Mouse (Mus musculus) MEL (cell line): Measurements from ENCODE around the gene Grn. TPM values are rescaled to one million over a fixed set of nuclear protein-coding genes. Genes with fewer than 3 reads are reported as not detected.
A peak's percentile ranks its signal among the peaks of the same experiment; 100 is the strongest.

ENCODE experiments used
- DNase-seq: peaks from one replicate; pipeline ENCODE4 v3.0.0; 2011; ENCODE audit warnings: low read depth, low spot score
- H3K27ac ChIP-seq: 2 replicates; pipeline ENCODE4 v1.5.1; 2012; ENCODE audit warnings: low read depth, mild to moderate bottlenecking, control low read depth, low read length, moderate library complexity; ENCODE audit not compliant: control insufficient read depth
- H3K27me3 ChIP-seq, 2 experiments: fragments of 150-350 bp in 1 of 2; sonication (generic) in 1 of 2; 2 replicates each; pipeline ENCODE4 v1.6.1; 2012; ENCODE audit warnings: low read length in 2 of 2, mild to moderate bottlenecking in 2 of 2, improper control_type of control experiment in 1 of 2, moderate library complexity in 1 of 2; ENCODE audit not compliant: insufficient read depth in 2 of 2, control insufficient read depth in 1 of 2
- H3K36me3 ChIP-seq, 2 experiments: 2 replicates each; pipeline ENCODE4 v1.6.1; 2012 to 2014; ENCODE audit warnings: low read length in 2 of 2, improper control_type of control experiment in 1 of 2, inconsistent platforms in 1 of 2, mild to moderate bottlenecking in 1 of 2; ENCODE audit not compliant: insufficient read depth in 2 of 2, control insufficient read depth in 1 of 2
- H3K4me1 ChIP-seq, 2 experiments: fragments of 150-350 bp in 1 of 2; sonication (generic) in 1 of 2; 2 replicates each; pipeline ENCODE4 v1.6.1; 2012; ENCODE audit warnings: low read length in 2 of 2, improper control_type of control experiment in 1 of 2, mild to moderate bottlenecking in 1 of 2; ENCODE audit not compliant: insufficient read depth in 2 of 2, control insufficient read depth in 1 of 2
- H3K4me3 ChIP-seq, 2 experiments: fragments of 150-350 bp in 1 of 2; sonication (generic) in 1 of 2; 2 replicates each; pipeline ENCODE4 v1.5.1; 2012; ENCODE audit warnings: low read depth in 2 of 2, low read length in 2 of 2, mild to moderate bottlenecking in 2 of 2, moderate library complexity in 2 of 2, control low read depth in 1 of 2, improper control_type of control experiment in 1 of 2; ENCODE audit not compliant: control insufficient read depth in 1 of 2, insufficient read depth in 1 of 2
- H3K79me2 ChIP-seq: 2 replicates; pipeline ENCODE4 v1.6.1; 2012; ENCODE audit warnings: mild to moderate bottlenecking, low read length, moderate library complexity; ENCODE audit not compliant: control insufficient read depth, poor library complexity, insufficient read depth
- H3K9ac ChIP-seq: 2 replicates; pipeline ENCODE4 v1.6.1; 2012; ENCODE audit warnings: low read depth, mild to moderate bottlenecking, control low read depth, low read length, moderate library complexity; ENCODE audit not compliant: control insufficient read depth, poor library complexity, severe bottlenecking
- H3K9me3 ChIP-seq: fragments of 150-350 bp; sonication (generic); replicated peaks from 2 replicates; pipeline ENCODE4 v1.6.1; 2012; ENCODE audit warnings: mild to moderate bottlenecking, low read length, improper control_type of control experiment, moderate library complexity; ENCODE audit not compliant: insufficient read depth
- BHLHE40 ChIP-seq: IDR thresholded peaks from 2 replicates; pipeline ENCODE4 v1.6.1; 2012; ENCODE audit warnings: low read depth, mild to moderate bottlenecking, inconsistent platforms, low read length, improper control_type of control experiment, borderline replicate concordance
- CHD1 ChIP-seq: IDR thresholded peaks from 2 replicates; pipeline ENCODE4 v1.6.1; 2012; ENCODE audit warnings: low read depth, mild to moderate bottlenecking, inconsistent platforms, low read length, improper control_type of control experiment
- CHD2 ChIP-seq: IDR thresholded peaks from 2 replicates; pipeline ENCODE4 v1.6.1; 2011; ENCODE audit warnings: low read length, improper control_type of control experiment
- CTCF ChIP-seq, 3 experiments: IDR thresholded peaks in 2 of 3; conservative IDR thresholded peaks in 1 of 3; 2 replicates each; pipeline ENCODE4 v1.5.1; 2011 to 2012; ENCODE audit warnings: low read length in 3 of 3, low read depth in 2 of 3, mild to moderate bottlenecking in 2 of 3, improper control_type of control experiment in 1 of 3, inconsistent platforms in 1 of 3, mixed read lengths in 1 of 3, moderate library complexity in 1 of 3; ENCODE audit not compliant: control insufficient read depth in 1 of 3, insufficient read depth in 1 of 3, poor library complexity in 1 of 3, severe bottlenecking in 1 of 3
- E2F4 ChIP-seq: IDR thresholded peaks from 2 replicates; pipeline ENCODE4 v1.6.1; 2011; ENCODE audit warnings: low read depth, low read length, improper control_type of control experiment, borderline replicate concordance
- ELF1 ChIP-seq: IDR thresholded peaks from 2 replicates; pipeline ENCODE4 v1.6.1; 2014; ENCODE audit warnings: low read depth, mild to moderate bottlenecking, inconsistent platforms, low read length, improper control_type of control experiment, moderate library complexity
- ETS1 ChIP-seq: IDR thresholded peaks from 2 replicates; pipeline ENCODE4 v1.6.1; 2012; ENCODE audit warnings: low read depth, mild to moderate bottlenecking, inconsistent platforms, low read length, improper control_type of control experiment, moderate library complexity
- GABPA ChIP-seq: IDR thresholded peaks from 2 replicates; pipeline ENCODE4 v1.6.1; 2012; ENCODE audit warnings: low read depth, mild to moderate bottlenecking, inconsistent platforms, low read length, improper control_type of control experiment, moderate library complexity
- GATA1 ChIP-seq: IDR thresholded peaks from 2 replicates; pipeline ENCODE4 v1.6.1; 2011; ENCODE audit warnings: low read depth, low read length, improper control_type of control experiment
- JUND ChIP-seq: IDR thresholded peaks from 2 replicates; pipeline ENCODE4 v1.6.1; 2011; ENCODE audit warnings: low read depth, mild to moderate bottlenecking, improper control_type of control experiment, low read length
- KAT2A ChIP-seq: conservative IDR thresholded peaks from 2 replicates; pipeline ENCODE4 v1.6.1; 2012; ENCODE audit warnings: low read depth, low read length, improper control_type of control experiment, inconsistent platforms
- MAFK ChIP-seq: IDR thresholded peaks from 2 replicates; pipeline ENCODE4 v1.6.1; 2011; ENCODE audit warnings: low read depth, mild to moderate bottlenecking, low read length, improper control_type of control experiment, borderline replicate concordance
- MAX ChIP-seq: IDR thresholded peaks from 2 replicates; pipeline ENCODE4 v1.6.1; 2011; ENCODE audit warnings: low read length, improper control_type of control experiment
- MAZ ChIP-seq: IDR thresholded peaks from 2 replicates; pipeline ENCODE4 v1.6.1; 2012; ENCODE audit warnings: low read depth, mild to moderate bottlenecking, inconsistent platforms, low read length, improper control_type of control experiment
- MEF2A ChIP-seq: IDR thresholded peaks from 2 replicates; pipeline ENCODE4 v1.6.1; 2014; ENCODE audit warnings: low read depth, mild to moderate bottlenecking, inconsistent platforms, low read length, improper control_type of control experiment; ENCODE audit not compliant: poor library complexity, insufficient replicate concordance, severe bottlenecking; ENCODE audit errors: extremely low read depth
- MYB ChIP-seq: IDR thresholded peaks from 2 replicates; pipeline ENCODE4 v1.6.1; 2011; ENCODE audit warnings: mild to moderate bottlenecking, low read depth, low read length, improper control_type of control experiment
- NELFE ChIP-seq: IDR thresholded peaks from 2 replicates; pipeline ENCODE4 v1.6.1; 2011; ENCODE audit warnings: low read depth, low read length, improper control_type of control experiment
- NRF1 ChIP-seq: IDR thresholded peaks from 2 replicates; pipeline ENCODE4 v1.6.1; 2014; ENCODE audit warnings: low read depth, mild to moderate bottlenecking, inconsistent platforms, low read length, improper control_type of control experiment, moderate library complexity; ENCODE audit not compliant: poor library complexity, insufficient read depth, severe bottlenecking
- POLR2A ChIP-seq, 2 experiments: IDR thresholded peaks; 2 replicates each; pipeline ENCODE4 v1.6.1; 2011 to 2012; ENCODE audit warnings: low read length in 2 of 2, mild to moderate bottlenecking in 2 of 2, control low read depth in 1 of 2, improper control_type of control experiment in 1 of 2, low read depth in 1 of 2, moderate library complexity in 1 of 2; ENCODE audit not compliant: control insufficient read depth in 1 of 2, insufficient read depth in 1 of 2, poor library complexity in 1 of 2
- POLR2AphosphoS2 ChIP-seq: IDR thresholded peaks from 2 replicates; pipeline ENCODE4 v1.6.1; 2011; ENCODE audit warnings: low read length, improper control_type of control experiment
- POLR2AphosphoS5 ChIP-seq: IDR thresholded peaks from 2 replicates; pipeline ENCODE4 v1.6.1; 2012; ENCODE audit warnings: low read depth, borderline replicate concordance, mild to moderate bottlenecking, inconsistent platforms, low read length, moderate library complexity, mixed read lengths
- SIN3A ChIP-seq: IDR thresholded peaks from 2 replicates; pipeline ENCODE4 v1.6.1; 2012; ENCODE audit warnings: low read length, improper control_type of control experiment, inconsistent platforms
- TBP ChIP-seq: IDR thresholded peaks from 2 replicates; pipeline ENCODE4 v1.8.0; 2011; ENCODE audit warnings: low read depth, low read length, improper control_type of control experiment
- TCF12 ChIP-seq: IDR thresholded peaks from 2 replicates; pipeline ENCODE4 v1.6.1; 2014; ENCODE audit warnings: low read depth, mild to moderate bottlenecking, inconsistent platforms, low read length, improper control_type of control experiment, moderate library complexity
- UBTF ChIP-seq: IDR thresholded peaks from 2 replicates; pipeline ENCODE4 v1.6.1; 2012; ENCODE audit warnings: low read depth, mild to moderate bottlenecking, inconsistent platforms, low read length, improper control_type of control experiment, moderate library complexity, borderline replicate concordance; ENCODE audit not compliant: insufficient read depth
- USF1 ChIP-seq: IDR thresholded peaks from 2 replicates; pipeline ENCODE4 v1.6.1; 2014; ENCODE audit warnings: low read depth, mild to moderate bottlenecking, inconsistent platforms, low read length, improper control_type of control experiment, moderate library complexity
- USF2 ChIP-seq, 2 experiments: IDR thresholded peaks; 2 replicates each; pipeline ENCODE4 v1.6.1; 2011 to 2012; ENCODE audit warnings: improper control_type of control experiment in 2 of 2, low read length in 2 of 2, borderline replicate concordance in 1 of 2, inconsistent platforms in 1 of 2, low read depth in 1 of 2, mild to moderate bottlenecking in 1 of 2; ENCODE audit not compliant: insufficient read depth in 1 of 2
- ZC3H11A ChIP-seq: IDR thresholded peaks from 2 replicates; pipeline ENCODE4 v1.6.1; 2012; ENCODE audit warnings: low read depth, mild to moderate bottlenecking, inconsistent platforms, low read length, improper control_type of control experiment
- ZKSCAN1 ChIP-seq: IDR thresholded peaks from 2 replicates; pipeline ENCODE4 v1.6.1; 2012; ENCODE audit warnings: low read depth, mild to moderate bottlenecking, inconsistent platforms, low read length, improper control_type of control experiment, moderate library complexity
- ZNF384 ChIP-seq: IDR thresholded peaks from 2 replicates; pipeline ENCODE4 v1.6.1; 2012; ENCODE audit warnings: low read depth, mild to moderate bottlenecking, inconsistent platforms, low read length, improper control_type of control experiment
- polyA plus RNA-seq, 2 experiments: library from polyadenylated mRNA; stranded (reverse) in 1 of 2; unstranded in 1 of 2; fragments of >175 nt in 1 of 2; fragments of >200 nt in 1 of 2; gene quantifications; 2 replicates each; pipeline versions ENCODE4 v1.2.1 to v1.2.4; 2012; ENCODE audit warnings: low replicate concordance in 2 of 2, low read depth in 1 of 2; ENCODE audit not compliant: insufficient read length in 2 of 2, insufficient read depth in 1 of 2, missing spikeins in 1 of 2
- total RNA-seq: library from RNA; depleted of rRNA; stranded (reverse); fragments of 300-350 nt; gene quantifications from 2 replicates; pipeline ENCODE4 v1.2.3, GENCODE M21; 2012

Grn gene
- total and polyA plus RNA-seq, 3 experiments = 14.7 to 42.1 TPM; not detected in 1

GRCm38 (mm10) chr11:102453131-102453530 lies 23.0 kb downstream of the Grn start:
- no peaks in the 10 kb centered on the region for H3K9me3 ChIP-seq
- no peaks in the 10 kb centered on the region for H3K79me2 ChIP-seq
- no peak overlapping the region for H3K27ac ChIP-seq
- no peak for DNase-seq
- H3K9ac ChIP-seq = no peak overlapping the region
- peaks cover 0 to 2% of the 10 kb centered on the region in 2 experiments; a peak in 1 of 4 replicates for H3K36me3 ChIP-seq
- no peak for TF ChIP-seq TBP
- no peak for TF ChIP-seq KAT2A
- no peak for TF ChIP-seq CHD1
- no peak for TF ChIP-seq MAFK
- TF ChIP-seq CHD2 = no peak
- TF ChIP-seq POLR2AphosphoS5 = no peak
- TF ChIP-seq ETS1 = no peak
- no peak for TF ChIP-seq MYB
- peaks cover 6 to 12% of the 10 kb centered on the region in 2 experiments for H3K27me3 ChIP-seq
- peaks cover 0 to 13% of the 10 kb centered on the region in 2 experiments; a peak in 2 of 4 replicates for H3K4me1 ChIP-seq
- H3K4me3 ChIP-seq = no peak overlapping the region

- DNase-seq = peak; percentile 95
- no peaks in the 10 kb centered on the region for H3K9me3 ChIP-seq
- H3K27me3 ChIP-seq = no peaks in the 10 kb centered on the region
- H3K36me3 ChIP-seq = peaks cover 0 to 2% of the 10 kb centered on the region in 2 experiments; a peak in 1 of 4 replicates
- no peaks in the 10 kb centered on the region for H3K79me2 ChIP-seq
- peaks cover 0 to 9% of the 10 kb centered on the region in 2 experiments; a peak in 2 of 4 replicates for H3K4me1 ChIP-seq
- H3K4me3 ChIP-seq = peak overlapping the region; percentile 60 to 77
- H3K9ac ChIP-seq = peak overlapping the region; percentile 63
- H3K27ac ChIP-seq = 0 out of 2 replicates have a peak overlapping the region, but pooled peaks have one; percentile 14
- peak; percentile 27; the same call in 1 of the 2 replicates for TF ChIP-seq E2F4
- no peak for TF ChIP-seq JUND
- TF ChIP-seq GATA1 = no peak
- TF ChIP-seq ZKSCAN1 = no peak
- TF ChIP-seq NELFE = no peak
- TF ChIP-seq MEF2A = no peak
- 0 out of 2 replicates have a peak, but pooled peaks have one; percentile 27 for TF ChIP-seq NRF1
- no peak; a peak in 1 of 4 replicates for TF ChIP-seq POLR2A (IDR thresholded peaks at IDR 0.05; ENCODE audit: control insufficient read depth in 1 of 2, insufficient read depth in 1 of 2, low read depth in 1 of 2, low read length in 2 of 2, poor library complexity in 1 of 2)
- TF ChIP-seq MAX = no peak; the same call in 1 of the 2 replicates
- TF ChIP-seq ZC3H11A = no peak
- 0 out of 2 replicates have a peak, but pooled peaks have one; percentile 31 for TF ChIP-seq TCF12
- TF ChIP-seq ELF1 = no peak
- TF ChIP-seq MAZ = peak; percentile 48; the same call in 1 of the 2 replicates
- peak in 2 of 3 experiments; percentile 31 to 70; a peak in 4 of 6 replicates for TF ChIP-seq CTCF (IDR thresholded peaks at IDR 0.05 in 2 of 3, conservative IDR thresholded peaks at IDR 0.05 in 1 of 3; ENCODE audit: control insufficient read depth in 1 of 3, insufficient read depth in 1 of 3, low read depth in 2 of 3, low read length in 3 of 3, poor library complexity in 1 of 3, severe bottlenecking in 1 of 3)
- TF ChIP-seq POLR2AphosphoS5 = no peak
- no peak for TF ChIP-seq POLR2AphosphoS2
- TF ChIP-seq UBTF = no peak
- peak; percentile 61 for TF ChIP-seq SIN3A
- TF ChIP-seq USF1 = 0 out of 2 replicates have a peak, but pooled peaks have one; percentile 11
- TF ChIP-seq USF2 (IDR thresholded peaks at IDR 0.05; ENCODE audit: borderline replicate concordance in 1 of 2, insufficient read depth in 1 of 2, low read depth in 1 of 2, low read length in 2 of 2) = no peak
- no peak for TF ChIP-seq CHD2
- no peak for TF ChIP-seq ZNF384
- no peak for TF ChIP-seq BHLHE40
- no peak for TF ChIP-seq GABPA
Measured at GRCm38 (mm10) chr11:102455740-102456396, 25.8 kb downstream of the Grn start.
